Mouse (Mus musculus): ENCODE measurements at regions not wholly inside any gene's neighbourhood (a gene's known extent, or its start where the extent isn't known, plus 50 kb on each side); places are given as distances from the start of the nearest gene placed in this dataset.

DNA sequence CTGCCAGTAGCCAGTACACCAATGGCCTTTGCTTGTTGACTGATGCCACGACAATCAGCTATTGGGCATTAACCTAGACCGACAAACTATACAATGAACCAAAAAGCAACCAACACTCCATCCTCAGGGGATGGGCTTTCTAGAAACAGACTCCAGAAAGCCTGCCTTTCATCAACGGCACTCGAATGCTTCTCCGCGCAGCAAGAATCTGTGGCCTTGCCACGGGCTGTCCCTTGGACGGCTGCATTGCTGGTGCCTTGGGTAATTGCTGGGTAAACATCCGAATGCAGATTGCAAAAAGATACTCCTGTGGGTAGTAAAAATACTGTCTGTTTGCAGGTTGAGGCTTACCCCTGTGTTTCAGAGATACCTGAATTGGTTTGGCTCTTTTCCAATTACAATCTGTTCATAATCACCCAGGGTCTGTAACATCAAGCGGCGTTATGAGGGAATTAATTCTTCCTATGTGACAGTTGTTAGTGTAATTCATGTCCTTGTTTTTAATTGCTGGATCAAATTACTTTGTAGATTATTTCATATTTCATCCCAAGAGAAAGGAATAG lies 319.0 kb upstream of the Kif2a start:
- in situ Hi-C loops (cut with MboI; ENCODE audit: low pct_unique_long_range_greater_than_20kb in 1 of 2, low sequenced_read_pairs in 2 of 2, unreplicated experiment in 1 of 2), result no loop called here

DNA sequence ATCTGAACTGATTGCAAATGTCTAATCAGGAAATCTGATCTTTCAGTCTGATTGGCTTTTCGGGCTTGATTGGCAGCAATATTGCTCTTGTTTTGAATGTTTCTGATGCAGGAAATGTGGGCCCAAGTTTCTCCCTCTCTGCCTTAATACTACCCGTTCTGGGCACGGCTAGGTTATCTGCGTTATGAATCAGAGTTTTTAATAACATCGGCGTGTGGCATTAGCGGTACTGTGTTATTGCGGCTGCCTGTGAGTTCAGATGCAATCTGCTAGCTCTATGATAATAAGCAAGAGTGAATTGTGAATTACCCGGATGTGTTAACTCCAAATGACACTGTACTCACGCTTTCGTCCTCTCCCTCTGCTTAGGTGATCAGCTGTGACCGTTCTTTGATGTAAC lies 316.2 kb upstream of the Kif2a start:
- in situ Hi-C loops (cut with MboI; ENCODE audit: low pct_unique_long_range_greater_than_20kb in 1 of 2, low sequenced_read_pairs in 2 of 2, unreplicated experiment in 1 of 2), result no loop called here

DNA sequence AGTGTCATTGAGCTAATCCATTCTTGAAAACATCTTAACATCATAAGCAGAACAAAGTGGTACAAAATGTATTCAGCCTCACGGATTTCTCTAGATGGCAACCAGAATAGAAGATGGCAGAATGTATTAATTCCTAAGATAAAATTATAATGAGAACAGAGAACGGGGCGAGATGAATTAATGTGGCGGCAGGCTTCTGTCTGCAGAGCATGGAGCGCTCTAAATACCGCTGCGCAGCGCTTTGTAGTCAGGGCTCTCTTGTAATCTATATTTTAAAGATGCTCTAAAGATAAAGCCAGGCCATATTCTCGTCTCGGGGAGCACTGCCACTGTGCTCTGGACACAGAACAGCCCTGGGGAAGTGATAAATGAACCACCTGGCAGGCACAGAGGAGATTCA lies 315.2 kb upstream of the Kif2a start:
- in situ Hi-C loops (cut with MboI; ENCODE audit: low pct_unique_long_range_greater_than_20kb in 1 of 2, low sequenced_read_pairs in 2 of 2, unreplicated experiment in 1 of 2), result no loop called here

DNA sequence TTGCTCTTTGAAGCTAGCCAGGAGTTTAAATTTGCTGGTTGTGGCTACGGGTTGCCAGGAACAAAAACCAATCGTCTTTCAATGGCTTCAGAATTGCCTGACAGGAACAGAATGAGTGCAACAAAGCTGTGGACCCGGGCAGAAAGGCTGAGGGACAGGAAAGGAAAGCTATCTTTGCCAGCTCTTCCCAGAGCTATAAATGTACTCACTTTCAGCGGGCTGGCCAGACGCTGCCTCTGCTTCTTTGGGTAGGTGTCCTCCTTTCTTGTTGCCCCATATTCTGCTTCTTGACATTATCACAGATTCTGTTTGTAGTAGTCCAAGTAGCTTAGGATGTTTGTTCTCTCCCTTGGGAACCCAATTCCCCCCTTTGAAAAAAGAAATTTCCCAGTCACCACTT lies 307.4 kb upstream of the Kif2a start:
- in situ Hi-C loops (cut with MboI; ENCODE audit: low pct_unique_long_range_greater_than_20kb in 1 of 2, low sequenced_read_pairs in 2 of 2, unreplicated experiment in 1 of 2), result no loop called here

DNA sequence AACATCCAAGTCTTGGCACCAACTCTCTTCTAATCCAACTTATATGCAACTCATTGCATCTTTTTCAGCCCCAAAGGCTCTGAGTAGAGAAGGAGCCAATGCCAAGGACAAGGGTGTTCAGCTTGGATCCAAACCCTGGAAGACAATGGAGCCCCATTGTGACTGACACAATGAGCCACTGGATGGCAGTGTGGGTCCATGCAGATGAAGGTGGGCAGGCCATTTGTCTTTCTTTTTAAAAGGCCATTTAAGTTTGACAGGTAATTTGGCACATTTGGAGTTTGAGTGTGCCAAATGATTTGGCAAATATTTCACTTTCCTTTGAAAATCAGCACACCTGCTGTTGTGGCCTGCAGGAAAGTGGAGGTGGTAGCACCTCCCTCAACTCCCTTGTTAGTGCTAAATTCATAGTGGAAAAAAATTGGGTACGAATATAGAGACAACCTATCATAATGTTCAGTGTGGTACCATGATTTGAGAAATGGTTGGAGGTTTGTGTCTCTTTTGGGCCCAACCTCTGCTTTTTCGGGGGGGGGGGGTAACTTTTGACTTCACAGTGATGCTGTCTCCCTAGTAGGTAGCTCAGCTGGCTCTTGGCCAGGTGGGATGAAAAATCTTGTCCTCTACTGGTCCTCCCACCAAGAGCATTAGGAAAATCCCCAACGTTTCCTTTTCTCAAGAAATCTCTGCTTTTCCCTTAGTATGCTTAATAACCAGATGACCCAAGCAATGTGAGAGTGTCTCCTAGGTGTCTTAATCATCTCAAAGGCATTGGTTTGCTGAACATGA lies 304.0 kb upstream of the Kif2a start:
- in situ Hi-C loops (cut with MboI; ENCODE audit: low pct_unique_long_range_greater_than_20kb in 1 of 2, low sequenced_read_pairs in 2 of 2, unreplicated experiment in 1 of 2), result no loop called here

DNA sequence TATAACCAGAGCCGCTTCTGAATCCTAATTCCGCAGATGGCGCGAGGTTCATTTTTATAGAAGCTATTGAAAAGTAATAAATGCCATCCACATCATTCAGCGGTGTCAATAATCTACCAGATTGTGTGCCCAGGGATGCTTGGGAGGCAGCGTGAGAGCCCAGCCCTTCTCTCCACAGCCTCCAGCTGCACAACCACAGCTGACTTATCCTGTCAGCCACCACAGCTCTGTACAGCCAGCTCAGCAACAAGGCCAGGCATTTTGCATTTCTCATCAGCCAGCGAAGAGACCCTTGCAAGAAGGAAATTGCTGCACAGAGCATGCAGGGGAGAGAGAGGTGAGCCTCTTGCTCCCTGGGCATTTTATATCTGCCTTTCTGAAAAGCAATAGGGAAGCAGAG lies 292.8 kb upstream of the Kif2a start:
- in situ Hi-C loops (cut with MboI; ENCODE audit: low pct_unique_long_range_greater_than_20kb in 1 of 2, low sequenced_read_pairs in 2 of 2, unreplicated experiment in 1 of 2), result no loop called here

DNA sequence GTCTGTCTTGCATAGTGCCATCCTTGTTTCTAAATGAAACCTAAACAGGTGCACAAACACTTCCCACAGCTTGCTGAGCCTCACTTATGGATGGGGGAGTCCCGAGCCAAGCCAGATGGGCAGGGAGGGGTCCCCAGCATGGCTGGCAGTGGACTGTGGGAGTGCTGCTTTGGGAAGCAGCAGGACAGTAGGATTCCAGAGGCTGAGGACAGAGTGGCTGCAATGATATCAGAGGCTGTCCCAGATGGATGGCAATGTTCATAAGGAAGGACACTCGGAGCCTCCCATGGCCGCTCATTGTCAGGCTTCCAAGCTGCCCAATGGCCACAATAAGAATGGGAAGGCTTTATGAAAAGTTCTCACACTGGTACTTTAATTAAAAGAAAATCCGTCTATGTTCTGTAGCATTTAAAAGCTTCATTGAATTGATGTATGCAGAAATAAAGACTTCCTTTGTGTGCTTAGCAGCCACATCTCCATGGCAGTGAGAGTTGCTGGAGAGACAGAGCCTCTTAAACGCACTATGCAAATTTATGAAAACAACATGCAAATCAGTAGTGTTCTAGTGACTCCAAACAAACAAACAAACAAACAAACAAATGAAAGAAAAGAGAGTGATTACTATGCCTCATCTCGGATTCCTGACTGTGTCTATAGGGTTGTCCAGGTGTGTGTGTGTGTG lies 287.2 kb upstream of the Kif2a start:
- in situ Hi-C loops (cut with MboI; ENCODE audit: low pct_unique_long_range_greater_than_20kb in 1 of 2, low sequenced_read_pairs in 2 of 2, unreplicated experiment in 1 of 2), result no loop called here

DNA sequence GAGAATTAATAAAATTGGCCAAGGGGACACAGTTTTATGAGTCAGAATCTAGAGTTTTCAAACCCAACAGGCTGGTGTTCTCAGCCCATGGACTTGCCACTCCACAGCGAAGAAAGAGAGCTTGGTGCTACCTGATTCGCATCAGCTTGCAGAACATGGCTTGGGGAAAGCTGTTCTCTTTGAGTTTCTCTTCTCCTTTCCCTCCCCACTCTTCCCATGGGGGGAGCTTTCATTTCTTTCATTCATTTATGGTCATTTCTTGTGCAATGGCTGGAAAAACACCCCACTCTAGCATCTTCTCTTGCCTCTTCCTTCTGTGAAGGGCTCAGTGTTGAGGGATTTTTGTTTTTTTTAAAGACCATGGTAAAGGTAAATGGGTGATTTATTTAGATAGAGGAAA lies 286.5 kb upstream of the Kif2a start:
- in situ Hi-C loops (cut with MboI; ENCODE audit: low pct_unique_long_range_greater_than_20kb in 1 of 2, low sequenced_read_pairs in 2 of 2, unreplicated experiment in 1 of 2), result no loop called here

DNA sequence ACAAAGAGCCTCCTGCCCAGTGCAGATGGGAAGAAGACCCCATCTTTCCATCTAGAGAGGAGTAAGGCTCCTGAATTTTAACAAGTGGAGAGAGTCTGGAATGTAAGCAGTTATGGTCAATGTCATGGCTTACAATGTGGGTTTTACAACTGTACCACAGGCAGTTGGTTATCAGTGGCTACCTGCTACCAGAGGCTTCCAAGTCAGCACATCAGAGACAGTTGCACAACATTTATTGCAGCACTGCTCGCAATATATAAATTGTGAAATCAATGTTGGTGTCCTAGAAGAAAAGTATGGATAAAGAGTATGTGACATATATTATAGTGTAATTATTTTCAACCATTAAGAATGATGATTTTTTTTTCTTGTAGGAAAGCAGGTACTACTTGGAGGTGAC lies 285.0 kb upstream of the Kif2a start:
- in situ Hi-C loops (cut with MboI; ENCODE audit: low pct_unique_long_range_greater_than_20kb in 1 of 2, low sequenced_read_pairs in 2 of 2, unreplicated experiment in 1 of 2), result no loop called here

DNA sequence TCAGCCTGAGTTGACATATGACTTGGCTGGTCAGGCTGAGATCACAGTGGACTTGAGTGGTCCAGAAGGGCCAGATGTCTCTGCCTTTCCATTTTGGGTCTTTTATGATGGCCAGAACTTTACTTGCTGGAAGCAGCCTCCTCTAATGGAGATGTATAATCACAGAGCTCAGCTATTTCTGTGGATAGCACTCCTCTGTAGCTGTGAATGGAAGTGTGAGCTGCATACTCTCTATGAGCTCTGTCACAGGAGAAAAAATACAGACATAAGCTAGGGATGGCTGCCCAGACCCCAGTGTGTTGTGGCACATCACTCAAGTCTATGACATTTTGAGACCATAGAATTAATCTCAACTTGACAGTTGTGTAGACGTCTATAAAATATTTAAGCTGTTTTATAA lies 284.3 kb upstream of the Kif2a start:
- in situ Hi-C loops (cut with MboI; ENCODE audit: low pct_unique_long_range_greater_than_20kb in 1 of 2, low sequenced_read_pairs in 2 of 2, unreplicated experiment in 1 of 2), result no loop called here

DNA sequence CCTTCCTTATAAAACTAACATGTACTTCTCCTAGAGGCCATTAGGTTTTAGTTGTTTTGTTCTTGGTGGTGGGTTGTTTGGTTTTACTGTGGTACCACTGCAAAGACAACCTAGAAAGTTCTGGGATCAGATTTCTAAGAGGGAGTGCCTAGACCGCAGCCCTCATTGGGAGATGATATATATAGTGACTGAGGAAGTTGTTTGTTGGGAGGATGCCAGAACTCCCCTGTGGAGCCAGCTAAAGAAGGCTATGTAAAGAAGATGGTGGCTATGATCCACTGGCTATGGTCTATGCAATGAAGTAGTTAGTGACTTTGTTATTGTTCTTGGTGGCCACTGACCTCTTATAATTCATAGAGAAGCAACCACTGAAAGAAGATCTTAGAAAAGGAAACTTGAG lies 283.8 kb upstream of the Kif2a start:
- in situ Hi-C loops (cut with MboI; ENCODE audit: low pct_unique_long_range_greater_than_20kb in 1 of 2, low sequenced_read_pairs in 2 of 2, unreplicated experiment in 1 of 2), result no loop called here

DNA sequence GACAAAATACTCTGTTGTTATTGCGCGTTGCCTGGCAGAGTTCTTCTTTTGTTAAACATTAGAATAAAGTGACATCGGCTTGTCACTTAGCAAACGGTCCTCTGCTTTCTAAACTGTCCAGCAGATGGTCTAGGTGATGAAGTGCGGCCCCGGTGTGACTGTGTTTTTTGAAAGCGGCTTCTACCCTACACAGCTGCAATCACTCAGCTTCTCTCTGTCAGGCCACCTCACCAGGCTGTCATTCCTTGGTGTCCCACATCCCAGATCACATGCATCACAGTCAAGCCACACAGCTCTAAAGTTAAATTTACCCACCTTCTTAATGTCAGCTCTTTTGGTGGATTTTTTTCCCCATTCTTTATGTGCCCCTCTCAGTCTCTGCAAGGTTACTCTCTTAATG lies 282.0 kb upstream of the Kif2a start:
- in situ Hi-C loops (cut with MboI; ENCODE audit: low pct_unique_long_range_greater_than_20kb in 1 of 2, low sequenced_read_pairs in 2 of 2, unreplicated experiment in 1 of 2), result no loop called here

DNA sequence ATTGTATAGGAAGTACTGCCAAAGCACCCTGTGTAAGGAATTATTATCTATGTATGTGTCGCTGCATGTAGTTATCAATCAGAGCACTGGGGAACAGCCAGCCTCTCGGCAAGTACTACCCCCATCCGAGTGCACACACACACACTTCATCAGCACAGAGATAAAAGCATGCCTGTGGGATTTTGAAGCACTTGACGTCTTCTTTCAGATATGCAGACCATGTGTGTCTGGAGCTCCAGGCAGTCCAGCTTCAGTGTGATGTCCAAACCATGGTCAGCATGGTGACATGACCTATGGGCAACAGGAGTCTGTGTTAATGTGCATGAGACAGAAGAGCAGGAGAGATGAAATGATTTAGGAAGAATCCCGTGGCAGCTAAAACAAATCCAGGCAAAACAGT lies 281.4 kb upstream of the Kif2a start:
- in situ Hi-C loops (cut with MboI; ENCODE audit: low pct_unique_long_range_greater_than_20kb in 1 of 2, low sequenced_read_pairs in 2 of 2, unreplicated experiment in 1 of 2), result no loop called here

DNA sequence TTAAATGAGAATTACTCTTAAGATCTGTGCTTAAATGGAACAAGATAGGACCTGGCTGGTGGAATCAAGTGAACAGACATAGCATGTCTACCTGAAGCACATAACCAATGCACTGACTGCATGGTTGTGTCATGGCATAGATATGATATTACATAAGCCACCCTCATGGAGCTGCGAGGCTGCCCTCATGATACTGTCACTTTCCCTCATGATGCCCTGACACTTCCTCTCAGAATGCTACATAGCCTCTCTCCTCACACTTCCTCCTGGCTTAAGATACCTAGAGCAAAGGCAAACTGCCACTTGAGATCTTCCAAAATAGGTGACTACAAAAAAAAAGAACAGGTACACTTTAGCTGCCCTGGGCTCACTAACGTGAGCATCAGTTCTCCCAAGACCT lies 278.9 kb upstream of the Kif2a start:
- in situ Hi-C loops (cut with MboI; ENCODE audit: low pct_unique_long_range_greater_than_20kb in 1 of 2, low sequenced_read_pairs in 2 of 2, unreplicated experiment in 1 of 2), result no loop called here

DNA sequence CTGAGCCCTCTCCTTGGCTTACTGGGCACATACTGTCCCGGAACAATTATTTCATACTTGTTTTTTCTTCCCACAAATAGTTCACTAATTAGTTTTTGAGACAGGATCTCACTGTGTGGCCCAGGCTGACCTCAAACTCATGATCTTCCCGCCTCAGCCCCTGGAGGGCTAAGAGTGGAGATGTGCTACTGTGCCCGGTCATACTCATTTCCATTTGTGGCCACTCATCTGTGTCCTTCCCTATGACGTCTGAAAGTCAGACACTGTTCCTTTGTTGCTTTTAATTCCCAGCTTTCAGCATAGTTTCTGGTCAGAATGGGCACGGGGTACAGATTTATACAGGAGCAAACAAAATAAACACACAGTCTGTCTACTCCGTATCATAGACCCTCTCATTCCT lies 242.7 kb upstream of the Kif2a start:
- in situ Hi-C loops (cut with MboI; ENCODE audit: low pct_unique_long_range_greater_than_20kb in 1 of 2, low sequenced_read_pairs in 2 of 2, unreplicated experiment in 1 of 2), result no loop called here

DNA sequence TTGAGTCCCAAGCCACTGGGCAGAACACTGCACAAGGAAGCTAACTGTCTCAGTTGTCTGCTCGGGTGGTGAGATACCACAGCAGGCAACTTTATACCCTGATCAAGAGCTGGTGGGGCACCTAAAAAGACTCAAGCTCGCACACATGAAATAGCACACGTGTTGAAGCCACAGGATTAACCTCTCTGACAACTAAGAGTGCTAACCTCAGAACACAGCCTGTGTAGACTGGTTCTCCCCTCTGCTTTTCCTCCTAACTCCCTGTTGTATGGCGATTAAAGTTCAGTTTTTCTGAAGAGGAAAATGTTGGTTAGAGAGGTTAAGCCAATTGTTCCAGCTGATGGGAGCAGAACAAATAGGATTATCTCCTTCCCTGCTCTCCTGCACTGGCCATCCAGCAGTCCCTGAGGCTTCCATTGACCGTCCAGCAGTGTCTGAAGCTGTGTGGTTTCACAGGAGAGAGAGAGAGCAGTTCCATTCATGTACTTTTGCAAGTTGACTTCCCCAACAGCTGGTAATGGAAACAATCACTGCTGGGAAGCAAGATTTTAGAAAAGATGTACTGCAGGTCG lies 239.6 kb upstream of the Kif2a start:
- in situ Hi-C loops (cut with MboI; ENCODE audit: low pct_unique_long_range_greater_than_20kb in 1 of 2, low sequenced_read_pairs in 2 of 2, unreplicated experiment in 1 of 2), result no loop called here

DNA sequence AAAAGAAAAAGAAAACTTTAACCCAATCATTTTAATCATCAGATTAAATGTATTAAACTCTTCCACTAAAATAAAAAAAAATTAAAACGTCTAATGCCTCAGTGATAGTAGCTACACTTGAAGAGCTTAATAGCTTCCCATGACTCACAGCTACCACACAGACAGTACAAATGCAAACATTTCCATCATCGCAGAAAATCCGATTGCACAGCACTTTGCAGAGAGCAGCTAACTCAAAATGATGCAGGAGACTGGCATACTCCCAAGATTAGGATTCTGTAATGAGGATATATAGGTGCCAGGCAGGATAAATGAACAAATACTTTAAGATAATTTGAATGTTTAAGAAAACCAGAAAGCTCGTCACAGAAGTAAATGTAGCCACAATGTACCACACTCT lies 238.3 kb upstream of the Kif2a start:
- in situ Hi-C loops (cut with MboI; ENCODE audit: low pct_unique_long_range_greater_than_20kb in 1 of 2, low sequenced_read_pairs in 2 of 2, unreplicated experiment in 1 of 2), result no loop called here

DNA sequence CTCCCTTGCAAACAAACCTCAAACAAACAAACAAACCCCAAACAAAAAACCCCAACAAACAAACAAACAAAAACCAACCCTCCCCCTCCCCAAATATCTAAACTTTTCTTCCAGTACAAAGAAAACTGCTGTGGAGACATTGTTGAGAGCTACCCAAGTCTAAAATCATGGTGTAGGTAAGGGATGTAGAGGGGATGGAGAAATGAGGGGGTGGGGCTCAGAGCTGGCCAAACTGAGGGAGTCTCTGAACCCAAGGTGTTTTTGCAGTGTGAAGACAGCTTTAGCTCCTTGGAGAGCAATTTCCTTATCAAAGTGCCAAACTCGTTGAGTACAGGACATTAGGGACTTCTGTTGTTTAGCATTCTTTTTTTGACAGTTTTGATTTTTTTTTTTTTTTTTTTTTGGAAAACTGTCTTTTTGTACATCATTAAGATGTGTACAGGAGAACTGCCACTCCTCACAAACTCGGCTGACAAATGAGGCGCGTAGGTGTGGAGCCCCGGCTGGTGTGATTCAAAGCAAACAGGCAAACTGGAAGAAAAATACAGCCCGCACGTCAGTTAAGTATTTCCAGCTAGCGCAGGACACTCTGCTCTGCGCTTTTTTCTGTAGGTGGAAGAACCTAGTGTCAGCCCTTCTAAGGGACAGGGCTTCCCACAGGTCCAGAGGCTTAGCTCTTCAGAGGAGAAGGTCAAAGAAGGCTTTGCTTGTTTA lies 226.0 kb upstream of the Kif2a start:
- in situ Hi-C loops (cut with MboI; ENCODE audit: low pct_unique_long_range_greater_than_20kb in 1 of 2, low sequenced_read_pairs in 2 of 2, unreplicated experiment in 1 of 2), result no loop called here

All from mouse embryonic stem cell (cell line).